Mouse (Mus musculus) G1E-ER4 (cell line): ENCODE results near the gene Tspan17. TPM values are rescaled to one million over a fixed set of nuclear protein-coding genes. Genes with fewer than 3 reads are reported as not detected.

Experiments
- GATA1 ChIP-seq: IDR thresholded peaks from one replicate; pipeline ENCODE4 v1.8.0; 2012; ENCODE audit warnings: low read length, inconsistent platforms
- polyA plus RNA-seq: library from polyadenylated mRNA; stranded (reverse); fragments of >175 nt; gene quantifications from 2 replicates; pipeline ENCODE4 v1.2.3, GENCODE M21; 2012

Gene Tspan17
- 0.14 and 0.17 TPM in 2 replicates for polyA plus RNA-seq

GRCm38 (mm10) chr13:54788740-54789560 lies at the start of gene Tspan17:
Gene Tspan17, plus strand, starts transcription at chr13:54789377.
- no peak for TF ChIP-seq GATA1

GRCm38 (mm10) chr13:54746110-54746509 lies 43.1 kb upstream of the Tspan17 start:
- no peak for TF ChIP-seq GATA1

- no peak for TF ChIP-seq GATA1
Measured at GRCm38 (mm10) chr13:54746896-54747295, 42.3 kb upstream of the Tspan17 start.

GRCm38 (mm10) chr13:54748190-54748589 lies 41.0 kb upstream of the Tspan17 start:
- TF ChIP-seq GATA1, result no peak

- no peak for TF ChIP-seq GATA1
Measured at GRCm38 (mm10) chr13:54748721-54749060, 40.5 kb upstream of the Tspan17 start.

- TF ChIP-seq GATA1, result no peak
Measured at GRCm38 (mm10) chr13:54749061-54749863, 39.9 kb upstream of the Tspan17 start.

- no peak for TF ChIP-seq GATA1
Measured at GRCm38 (mm10) chr13:54749864-54750411, 39.2 kb upstream of the Tspan17 start, which contains the start of gene Gprin1. Gene Gprin1, minus strand, starts transcription at chr13:54749874.

GRCm38 (mm10) chr13:54750699-54751098 lies 38.5 kb upstream of the Tspan17 start:
- no peak for TF ChIP-seq GATA1

- no peak for TF ChIP-seq GATA1
Measured at GRCm38 (mm10) chr13:54752656-54753055, 36.5 kb upstream of the Tspan17 start.

GRCm38 (mm10) chr13:54753733-54754132 lies 35.4 kb upstream of the Tspan17 start:
- TF ChIP-seq GATA1, result no peak

GRCm38 (mm10) chr13:54754169-54755080 lies 34.8 kb upstream of the Tspan17 start:
- no peak for TF ChIP-seq GATA1

- TF ChIP-seq GATA1, result no peak
Measured at GRCm38 (mm10) chr13:54755201-54755830, 33.9 kb upstream of the Tspan17 start.

- no peak for TF ChIP-seq GATA1
Measured at GRCm38 (mm10) chr13:54756156-54756712, 32.9 kb upstream of the Tspan17 start.

- no peak for TF ChIP-seq GATA1
Measured at GRCm38 (mm10) chr13:54757093-54757830, 31.9 kb upstream of the Tspan17 start.
